Mouse (Mus musculus) intestine, postnatal 0 days (tissue): ENCODE data around the gene Gpr61. TPM values are rescaled to one million over a fixed set of nuclear protein-coding genes. Genes with fewer than 3 reads are reported as not detected.

ENCODE experiments used
- ATAC-seq: fragments of 200-750 bp; cut with Nextera tagmentation; 2 replicates; pipeline ENCODE4 v1.8.0; 2017; ENCODE audit warnings: mild to moderate bottlenecking, moderate TSS enrichment, moderate library complexity
- H3K27ac ChIP-seq: fragments of 300-500 bp; sonication (generic); 2 replicates; pipeline ENCODE4 v1.5.1; 2014; ENCODE audit warnings: mild to moderate bottlenecking, low read depth, low read length, moderate library complexity
- H3K27me3 ChIP-seq: fragments of 300-500 bp; sonication (generic); replicated peaks from 2 replicates; pipeline ENCODE4 v1.6.1; 2014; ENCODE audit warnings: low read length, mixed read lengths; ENCODE audit not compliant: control insufficient read depth, insufficient read depth
- H3K36me3 ChIP-seq: fragments of 300-500 bp; sonication (generic); 2 replicates; pipeline ENCODE4 v1.6.1; 2014; ENCODE audit warnings: mild to moderate bottlenecking, moderate library complexity; ENCODE audit not compliant: control insufficient read depth, insufficient read depth
- H3K4me1 ChIP-seq: fragments of 300-500 bp; sonication (generic); replicated peaks from 2 replicates; pipeline ENCODE4 v1.6.1; 2014; ENCODE audit warnings: antibody characterized with exemption, low read length, mixed read lengths; ENCODE audit not compliant: control insufficient read depth, insufficient read depth
- H3K4me2 ChIP-seq: fragments of 300-500 bp; sonication (generic); replicated peaks from 2 replicates; pipeline ENCODE4 v1.6.1; 2014; ENCODE audit warnings: low read depth, mild to moderate bottlenecking, moderate library complexity
- H3K4me3 ChIP-seq: fragments of 300-500 bp; sonication (generic); 2 replicates; pipeline ENCODE4 v1.5.1; 2014; ENCODE audit warnings: low read depth, low read length
- H3K9ac ChIP-seq: fragments of 300-500 bp; sonication (generic); 2 replicates; pipeline ENCODE4 v1.6.1; 2014; ENCODE audit warnings: mild to moderate bottlenecking, low read depth, low read length
- H3K9me3 ChIP-seq: fragments of 300-500 bp; sonication (generic); 2 replicates; pipeline ENCODE4 v1.6.1; 2016; ENCODE audit warnings: mixed run types; ENCODE audit not compliant: control insufficient read depth
- CTCF ChIP-seq: sonication (generic); IDR thresholded peaks from 2 replicates; pipeline ENCODE4 v1.5.1; 2016; ENCODE audit warnings: low read depth, mild to moderate bottlenecking, control low read depth, antibody characterized with exemption, moderate library complexity
- WGBS: fragments of 180-500 bp; shearing (Covaris S2); extraction: QIAGEN DNeasy Blood & Tissue Kit; methylation state at CpG from one replicate; pipeline ENCODE4 v1.1.7; 2014; 5-methylcytosine and 5-hydroxymethylcytosine counted together
- polyA plus RNA-seq: library from polyadenylated mRNA; unstranded; fragments of >200 nt; fragmentation: Nextera tagmentation; extraction: Ambion mirVana; gene quantifications from 2 replicates; pipeline ENCODE4 v1.2.1, GENCODE M21; 2015

Gpr61 gene
- polyA plus RNA-seq, result 0.05 and 0.13 TPM in 2 replicates

- Histone ChIP-seq H3K9ac (no peak within 1 kb of the TSS), H3K27me3 (no peaks in the 10 kb centered on the region), H3K27ac (no peak within 1 kb of the TSS), H3K36me3 (no peaks in the 10 kb centered on the region), H3K4me2 (no peak within 1 kb of the TSS), H3K4me1 (no peaks in the 10 kb centered on the region), H3K4me3 (no peak within 1 kb of the TSS), H3K9me3 (no peaks in the 10 kb centered on the region)
- TF ChIP-seq CTCF, result no peak
- WGBS, result 47% methylated on average over 4 of the region's 4 CpGs
- ATAC-seq, result no peak
These were observed at the start of gene Gpr61 for GRCm38 (mm10) chr3:108154656-108155055. TSS of gene Gpr61 (minus strand) at chr3:108154882.

- Histone ChIP-seq H3K9me3 (no peaks in the 10 kb centered on the region), H3K36me3 (peaks cover 37% of the 10 kb centered on the region), H3K4me2 (no peak overlapping the region), H3K4me3 (no peak overlapping the region), H3K4me1 (peaks cover 2% of the 10 kb centered on the region; the same call in 1 of the 2 replicates), H3K27ac (no peak overlapping the region), H3K27me3 (no peaks in the 10 kb centered on the region), H3K9ac (no peak overlapping the region)
- 89% methylated on average over 11 of the region's 11 CpGs for WGBS
- no peak for ATAC-seq
- TF ChIP-seq CTCF, result no peak
These were observed 49.8 kb upstream of the Gpr61 start for GRCm38 (mm10) chr3:108204470-108204869.

- 82% methylated on average over 11 of the region's 11 CpGs for WGBS
These were observed 49.1 kb upstream of the Gpr61 start for GRCm38 (mm10) chr3:108203621-108204325.

GRCm38 (mm10) chr3:108203212-108203611 is 48.5 kb upstream of the Gpr61 start:
- no peak for TF ChIP-seq CTCF
- Histone ChIP-seq H3K4me2 (no peak overlapping the region), H3K9ac (no peak overlapping the region), H3K4me3 (no peak overlapping the region), H3K27ac (no peak overlapping the region), H3K36me3 (peaks cover 38% of the 10 kb centered on the region), H3K4me1 (no peaks in the 10 kb centered on the region), H3K27me3 (no peaks in the 10 kb centered on the region), H3K9me3 (no peaks in the 10 kb centered on the region)
- 96% methylated on average over 13 of the region's 13 CpGs for WGBS
- ATAC-seq, result no peak

More at GRCm38 (mm10) chr3:108203621-108204325, 49.1 kb upstream of the Gpr61 start:
- Histone ChIP-seq H3K4me3 (no peak overlapping the region), H3K9ac (no peak overlapping the region), H3K36me3 (peaks cover 37% of the 10 kb centered on the region), H3K4me2 (no peak overlapping the region), H3K27ac (no peak overlapping the region), H3K9me3 (no peaks in the 10 kb centered on the region), H3K4me1 (no peaks in the 10 kb centered on the region), H3K27me3 (no peaks in the 10 kb centered on the region)
- ATAC-seq, result no peak
- TF ChIP-seq CTCF, result peak; percentile 95

GRCm38 (mm10) chr3:108202506-108202905 is 47.8 kb upstream of the Gpr61 start:
- no peak for ATAC-seq
- Histone ChIP-seq H3K4me2 (no peak overlapping the region), H3K27me3 (no peaks in the 10 kb centered on the region), H3K9ac (no peak overlapping the region), H3K36me3 (peaks cover 34% of the 10 kb centered on the region), H3K4me3 (no peak overlapping the region), H3K4me1 (no peaks in the 10 kb centered on the region), H3K27ac (no peak overlapping the region), H3K9me3 (no peaks in the 10 kb centered on the region)
- TF ChIP-seq CTCF, result no peak

- peak; percentile 93 for ATAC-seq
- H3K36me3 ChIP-seq, result peaks cover 24% of the 10 kb centered on the region; the same call in 1 of the 2 replicates
- peak within 1 kb of the TSS; percentile 71 for H3K4me3 ChIP-seq
- TF ChIP-seq CTCF, result peak; percentile 87
- peak within 1 kb of the TSS; percentile 94 for H3K27ac ChIP-seq
- H3K9me3 ChIP-seq, result no peaks in the 10 kb centered on the region
- peak within 1 kb of the TSS; percentile 70 for H3K9ac ChIP-seq
- WGBS, result 2% methylated on average over 44 of the region's 44 CpGs
- H3K4me1 ChIP-seq, result no peaks in the 10 kb centered on the region
- peak within 1 kb of the TSS; percentile 69 for H3K4me2 ChIP-seq
- H3K27me3 ChIP-seq, result no peaks in the 10 kb centered on the region
These were observed 45.9 kb upstream of the Gpr61 start, which contains the start of gene Cyb561d1 for GRCm38 (mm10) chr3:108200329-108201323. TSS of gene Cyb561d1 (minus strand) at chr3:108201212.
